Comparison of ENCODE assay signal across 18 mouse cellular contexts in the genomic region with DNA sequence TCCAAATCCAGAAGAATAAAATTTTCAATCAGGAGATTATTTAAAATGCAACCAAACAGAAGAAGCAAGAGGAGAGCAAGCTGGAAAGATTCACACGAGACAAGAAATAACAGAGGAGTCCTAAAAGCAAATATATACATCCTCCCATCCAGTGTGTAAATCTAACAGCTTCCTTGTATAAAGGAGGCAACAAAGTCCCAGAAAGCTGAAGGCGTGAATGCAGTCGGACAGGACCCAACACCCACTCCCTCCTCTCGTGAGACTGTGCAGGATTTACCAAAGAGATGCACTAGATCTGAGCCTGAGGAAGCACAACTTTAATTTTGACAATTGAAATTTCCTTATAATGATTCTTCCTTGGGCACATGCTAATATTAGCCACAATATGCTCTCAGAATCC.
A peak's percentile ranks its signal among the peaks of the same experiment; 100 is the strongest.
DNase-seq lines count a peak whose midpoint lies in the region; ATAC-seq and TF ChIP-seq lines count a peak whose summit lies in the region.
"Had no signal": no experiment of that assay in that cellular context is flagged by ENCODE, and none has a peak within 500 bp of the region (broad histone marks: within the 10 kb centered on the region; RNA-seq: fewer than 3 reads in every experiment).

No protein-coding gene starts in this region.

- no peaks in the 10 kb centered on the region for H3K4me1 ChIP-seq in heart, embryonic 15.5 days (replicated peaks)
- no peaks in the 10 kb centered on the region for H3K4me1 ChIP-seq in kidney, postnatal 0 days (replicated peaks; ENCODE audit: insufficient read depth, low read length)
- H3K4me1 ChIP-seq in kidney, adult 2 months (ENCODE audit: control insufficient read depth, insufficient read depth, low read length), result no peaks in the 10 kb centered on the region
- no peaks in the 10 kb centered on the region for H3K4me1 ChIP-seq in intestine, embryonic 16.5 days (ENCODE audit: control insufficient read depth, insufficient read depth, low read length)
- no peaks in the 10 kb centered on the region for H3K4me1 ChIP-seq in stomach, embryonic 16.5 days (ENCODE audit: control insufficient read depth, insufficient read depth, low read length)
- H3K4me1 ChIP-seq: forebrain, embryonic 15.5 days; heart, embryonic 12.5 days; hindbrain, embryonic 15.5 days; liver, embryonic 15.5 days; midbrain, embryonic 15.5 days; neural tube, embryonic 12.5 days had no signal

- H3K27me3 ChIP-seq in heart, embryonic 15.5 days, result no peaks in the 10 kb centered on the region
- H3K27me3 ChIP-seq in kidney, postnatal 0 days (ENCODE audit: insufficient read depth, low read length), result no peaks in the 10 kb centered on the region
- no peaks in the 10 kb centered on the region for H3K27me3 ChIP-seq in kidney, adult 2 months (replicated peaks; ENCODE audit: control insufficient read depth, insufficient read depth, low read length)
- no peaks in the 10 kb centered on the region for H3K27me3 ChIP-seq in intestine, embryonic 16.5 days (replicated peaks; ENCODE audit: control insufficient read depth, insufficient read depth, low read length)
- H3K27me3 ChIP-seq in stomach, embryonic 16.5 days (ENCODE audit: control insufficient read depth, insufficient read depth, low read length), result no peaks in the 10 kb centered on the region
- H3K27me3 ChIP-seq: CH12.LX; forebrain, embryonic 15.5 days; heart, embryonic 12.5 days; hindbrain, embryonic 15.5 days; liver, embryonic 15.5 days; midbrain, embryonic 15.5 days; neural tube, embryonic 12.5 days had no signal

- 53% methylated on average over 4 of the region's 4 CpGs for WGBS in heart, embryonic 15.5 days
- 45% methylated on average over 4 of the region's 4 CpGs for WGBS in kidney, postnatal 0 days
- WGBS in kidney, adult 2 months, result 59% methylated on average over 4 of the region's 4 CpGs
- WGBS in intestine, embryonic 16.5 days, result 40% methylated on average over 4 of the region's 4 CpGs
- 25% methylated on average over 4 of the region's 4 CpGs for WGBS in stomach, embryonic 16.5 days

- no peak for TF ChIP-seq CTCF in kidney, postnatal 0 days (IDR thresholded peaks at IDR 0.05; ENCODE audit: low read depth)
- no peak for TF ChIP-seq CTCF in kidney, adult 2 months (conservative IDR thresholded peaks at IDR 0.05; ENCODE audit: insufficient read depth, insufficient read length, low read depth, low read length)

- peak overlapping the region; percentile 47 for H3K27ac ChIP-seq in heart, embryonic 15.5 days
- no peak overlapping the region for H3K27ac ChIP-seq in kidney, postnatal 0 days
- no peak overlapping the region for H3K27ac ChIP-seq in kidney, adult 2 months (ENCODE audit: insufficient read depth, low read depth, low read length)
- H3K27ac ChIP-seq in intestine, embryonic 16.5 days (ENCODE audit: low read length), result peak overlapping the region; percentile 66
- peak overlapping the region; percentile 68 for H3K27ac ChIP-seq in stomach, embryonic 16.5 days (ENCODE audit: low read length)
- H3K27ac ChIP-seq: forebrain, embryonic 15.5 days; hindbrain, embryonic 15.5 days; liver, embryonic 15.5 days; macrophage; midbrain, embryonic 15.5 days; neural tube, embryonic 12.5 days had no signal

- intact Hi-C loops in heart, postnatal 36 days (cut with DNase I), result loop anchor here (1.0 to 5.0 kb wide), 2 partner anchors 191 to 294 kb away; partner anchors contain the start of gene Lum

- H3K4me2 ChIP-seq in heart, embryonic 15.5 days, result no peak overlapping the region
- no peak overlapping the region for H3K4me2 ChIP-seq in kidney, postnatal 0 days (ENCODE audit: low read length)
- no peak overlapping the region for H3K4me2 ChIP-seq in intestine, embryonic 16.5 days (ENCODE audit: low read depth, low read length)
- no peak overlapping the region for H3K4me2 ChIP-seq in stomach, embryonic 16.5 days (ENCODE audit: low read depth, low read length)
- H3K4me2 ChIP-seq: forebrain, embryonic 15.5 days; heart, embryonic 12.5 days; hindbrain, embryonic 15.5 days; liver, embryonic 15.5 days; midbrain, embryonic 15.5 days; neural tube, embryonic 12.5 days had no signal

- no peak for TF ChIP-seq POLR2A in kidney, adult 2 months (IDR thresholded peaks at IDR 0.05; ENCODE audit: low read depth, low read length)

- H3K9me3 ChIP-seq in heart, embryonic 15.5 days (replicated peaks), result no peaks in the 10 kb centered on the region
- no peaks in the 10 kb centered on the region for H3K9me3 ChIP-seq in kidney, postnatal 0 days (replicated peaks; ENCODE audit: low read length)
- H3K9me3 ChIP-seq in intestine, embryonic 16.5 days (ENCODE audit: control insufficient read depth, low read length), result no peaks in the 10 kb centered on the region
- no peaks in the 10 kb centered on the region for H3K9me3 ChIP-seq in stomach, embryonic 16.5 days (replicated peaks; ENCODE audit: control insufficient read depth, low read length)
- H3K9me3 ChIP-seq: forebrain, embryonic 15.5 days; G1E; heart, embryonic 12.5 days; hindbrain, embryonic 15.5 days; liver, embryonic 15.5 days; midbrain, embryonic 15.5 days; neural tube, embryonic 12.5 days had no signal

- H3K36me3 ChIP-seq in heart, embryonic 15.5 days, result no peaks in the 10 kb centered on the region
- no peaks in the 10 kb centered on the region for H3K36me3 ChIP-seq in kidney, postnatal 0 days (ENCODE audit: insufficient read depth, low read length)
- no peaks in the 10 kb centered on the region for H3K36me3 ChIP-seq in kidney, adult 2 months (ENCODE audit: control insufficient read depth, insufficient read depth, low read length)
- no peaks in the 10 kb centered on the region for H3K36me3 ChIP-seq in intestine, embryonic 16.5 days (ENCODE audit: control insufficient read depth, insufficient read depth, low read length)
- no peaks in the 10 kb centered on the region for H3K36me3 ChIP-seq in stomach, embryonic 16.5 days (ENCODE audit: control insufficient read depth, insufficient read depth, low read length)
- H3K36me3 ChIP-seq: forebrain, embryonic 15.5 days; G1E; heart, embryonic 12.5 days; hindbrain, embryonic 15.5 days; liver, embryonic 15.5 days; midbrain, embryonic 15.5 days; neural tube, embryonic 12.5 days had no signal

- H3K4me3 ChIP-seq in heart, embryonic 15.5 days, result no peak overlapping the region
- H3K4me3 ChIP-seq in kidney, postnatal 0 days (replicated peaks; ENCODE audit: low read depth, low read length), result no peak overlapping the region
- no peak overlapping the region for H3K4me3 ChIP-seq in kidney, adult 2 months (ENCODE audit: insufficient read depth, low read depth, low read length)
- H3K4me3 ChIP-seq in intestine, embryonic 16.5 days (ENCODE audit: low read length), result no peak overlapping the region
- H3K4me3 ChIP-seq in stomach, embryonic 16.5 days (replicated peaks; ENCODE audit: low read length), result no peak overlapping the region
- H3K4me3 ChIP-seq: forebrain, embryonic 15.5 days; heart, embryonic 12.5 days; hindbrain, embryonic 15.5 days; liver, embryonic 15.5 days; midbrain, embryonic 15.5 days; neural tube, embryonic 12.5 days had no signal

- no peak for ATAC-seq in heart, embryonic 15.5 days (replicated peaks; ENCODE audit: insufficient number of reproducible peaks, insufficient read depth, low FRiP score, low read depth)
- ATAC-seq in kidney, postnatal 0 days (replicated peaks; ENCODE audit: low FRiP score, low read depth), result no peak
- peak; percentile 56 for ATAC-seq in intestine, embryonic 16.5 days
- ATAC-seq in stomach, embryonic 16.5 days (ENCODE audit: insufficient read depth, low FRiP score), result peak; percentile 78
- ATAC-seq: forebrain, embryonic 15.5 days; Patski had no signal

- no peak for DNase-seq in heart, postnatal 36 days
- DNase-seq in kidney, postnatal 0 days (ENCODE audit: low spot score), result peak; percentile 32
- DNase-seq in kidney, adult 2 months, result no peak
- no peak for DNase-seq in cerebellum, adult 8-10 months
- DNase-seq in layer of hippocampus, postnatal 10 days (ENCODE audit: low spot score in 2 of 2), result no peak

- H3K9ac ChIP-seq in heart, embryonic 15.5 days, result no peak overlapping the region
- H3K9ac ChIP-seq in kidney, postnatal 0 days (ENCODE audit: low read depth, low read length), result no peak overlapping the region
- no peak overlapping the region for H3K9ac ChIP-seq in intestine, embryonic 16.5 days (ENCODE audit: low read depth, low read length)
- H3K9ac ChIP-seq in stomach, embryonic 16.5 days (ENCODE audit: low read length), result no peak overlapping the region
- H3K9ac ChIP-seq: forebrain, embryonic 15.5 days; heart, embryonic 12.5 days; hindbrain, embryonic 15.5 days; liver, embryonic 15.5 days; midbrain, embryonic 15.5 days; neural tube, embryonic 12.5 days had no signal

Comparison
In these comparisons a context has a peak if more than half of its experiments do, and no peak if none do; other contexts are left out.
1. ATAC-seq: peak in intestine, embryonic 16.5 days (single experiment) and stomach, embryonic 16.5 days (single experiment); none in heart, embryonic 15.5 days (single experiment) and kidney, postnatal 0 days (single experiment).
2. H3K27ac ChIP-seq: peak in heart, embryonic 15.5 days (single experiment), intestine, embryonic 16.5 days (single experiment) and stomach, embryonic 16.5 days (single experiment); none in kidney, postnatal 0 days (single experiment) and kidney, adult 2 months (single experiment).